Mouse (Mus musculus): ENCODE measurements around the gene Eif4e3.

DNA sequence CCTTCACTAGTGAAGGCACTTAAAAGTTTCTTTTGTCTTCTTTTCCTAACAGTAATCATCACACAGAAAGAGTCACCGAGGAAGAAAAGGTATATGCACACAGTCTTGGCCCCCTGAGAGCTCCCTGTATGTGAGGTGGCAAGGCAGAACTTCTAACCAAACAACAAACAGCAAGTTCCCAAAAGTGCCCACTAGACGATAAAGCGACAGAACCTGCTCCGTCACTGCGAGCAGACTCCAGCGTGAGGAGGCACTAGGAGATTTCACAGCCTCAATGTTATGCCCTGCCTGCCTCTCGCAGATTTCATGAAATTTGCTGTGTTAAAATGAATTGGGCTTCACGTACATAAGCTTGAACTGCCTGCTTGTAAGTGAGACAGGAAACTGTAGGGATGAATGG, 46.6 kb downstream of the Eif4e3 start:
- TF ChIP-seq CTCF (IDR thresholded peaks at IDR 0.05; ENCODE audit: control insufficient read depth, insufficient read depth, insufficient replicate concordance, low read depth, low read length) = no peak
- TF ChIP-seq POLR2A (IDR thresholded peaks at IDR 0.05; ENCODE audit: control insufficient read depth, low read depth, low read length) = no peak

All from testis, adult 2 months (tissue).